Mouse (Mus musculus) midbrain, embryonic 10.5 days (tissue): Measurements from ENCODE around the gene Prdm12. TPM values are rescaled to one million over a fixed set of nuclear protein-coding genes. Genes with fewer than 3 reads are reported as not detected.
A peak's percentile ranks its signal among the peaks of the same experiment; 100 is the strongest.
"Not testable (repeated sequence)": the region's sequence is repeated elsewhere in the genome, so short reads cannot be mapped to it uniquely, and the experiment has no call there.

Source experiments
- DNase-seq: peaks from one replicate; pipeline ENCODE4 v3.0.0-alpha.2; 2017; ENCODE audit warnings: low spot score
- H3K27ac ChIP-seq: fragments of 300-500 bp; sonication (generic); replicated peaks from 2 replicates; pipeline ENCODE4 v1.5.1; 2016; ENCODE audit warnings: mild to moderate bottlenecking
- H3K27me3 ChIP-seq: fragments of 300-500 bp; sonication (generic); 2 replicates; pipeline ENCODE4 v1.6.1; 2016; ENCODE audit warnings: low read depth, mild to moderate bottlenecking; ENCODE audit not compliant: poor library complexity, severe bottlenecking
- H3K36me3 ChIP-seq: fragments of 300-500 bp; sonication (generic); 2 replicates; pipeline ENCODE4 v1.6.1; 2016; ENCODE audit warnings: mild to moderate bottlenecking, moderate library complexity
- H3K4me1 ChIP-seq: fragments of 300-500 bp; sonication (generic); 2 replicates; pipeline ENCODE4 v1.6.1; 2016
- H3K4me3 ChIP-seq: fragments of 300-500 bp; sonication (generic); 2 replicates; pipeline ENCODE4 v1.5.1; 2016; ENCODE audit warnings: mild to moderate bottlenecking, moderate library complexity
- H3K9me3 ChIP-seq: fragments of 300-500 bp; sonication (generic); replicated peaks from 2 replicates; pipeline ENCODE4 v1.6.1; 2016; ENCODE audit warnings: mild to moderate bottlenecking
- WGBS: fragments of 180-500 bp; shearing (Covaris S2); methylation state at CpG from one replicate; pipeline ENCODE4 v1.1.7; 2016; 5-methylcytosine and 5-hydroxymethylcytosine counted together
- polyA plus RNA-seq: library from polyadenylated mRNA; unstranded; fragments of >200 nt; fragmentation: Nextera tagmentation; extraction: Ambion mirVana; gene quantifications from 2 replicates; pipeline ENCODE4 v1.2.1, GENCODE M21; 2016

Prdm12 gene
- polyA plus RNA-seq, 1 experiment from 2014 or later: 2.0 TPM

- H3K4me3 ChIP-seq: no peak overlapping the region
- peaks cover 6% of the 10 kb centered on the region; the same call in 1 of the 2 replicates for H3K36me3 ChIP-seq
- H3K9me3 ChIP-seq: peaks cover 10% of the 10 kb centered on the region
- H3K27ac ChIP-seq: no peak overlapping the region
- WGBS: 89% methylated on average over 7 of the region's 7 CpGs
- H3K4me1 ChIP-seq: peaks cover 14% of the 10 kb centered on the region
- peaks cover 98% of the 10 kb centered on the region for H3K27me3 ChIP-seq
- no peak for DNase-seq
Measured at GRCm38 (mm10) chr2:31656374-31656773, 16.5 kb downstream of the Prdm12 start.

- Histone ChIP-seq H3K36me3 (no peaks in the 10 kb centered on the region), H3K4me3 (no peak overlapping the region), H3K4me1 (no peaks in the 10 kb centered on the region), H3K27me3 (peaks cover 86% of the 10 kb centered on the region), H3K27ac (no peak overlapping the region), H3K9me3 (peaks cover 10% of the 10 kb centered on the region)
- 72% methylated on average over 8 of the region's 8 CpGs for WGBS
- no peak for DNase-seq
Measured at GRCm38 (mm10) chr2:31662939-31663803, 23.3 kb downstream of the Prdm12 start.

- Histone ChIP-seq H3K4me1 (no peaks in the 10 kb centered on the region), H3K27me3 (peaks cover 80% of the 10 kb centered on the region), H3K4me3 (no peak overlapping the region), H3K27ac (no peak overlapping the region), H3K9me3 (peaks cover 7% of the 10 kb centered on the region), H3K36me3 (no peaks in the 10 kb centered on the region)
- 89% methylated on average over 1 of the region's 1 CpGs for WGBS
- no peak for DNase-seq
Measured at GRCm38 (mm10) chr2:31663804-31664180, 24.0 kb downstream of the Prdm12 start.

- Histone ChIP-seq H3K27me3 (peaks cover 53% of the 10 kb centered on the region), H3K4me3 (no peak overlapping the region), H3K27ac (no peak overlapping the region), H3K36me3 (peaks cover 4% of the 10 kb centered on the region), H3K9me3 (no peaks in the 10 kb centered on the region), H3K4me1 (peaks cover 13% of the 10 kb centered on the region)
- DNase-seq: peak; percentile 63
- WGBS: 20% methylated on average over 4 of the region's 4 CpGs
Measured at GRCm38 (mm10) chr2:31667332-31667731, 27.5 kb downstream of the Prdm12 start.

GRCm38 (mm10) chr2:31670551-31671035 is 30.8 kb downstream of the Prdm12 start, which contains the start of gene Exosc2:
TSS of gene Exosc2 (plus strand) at chr2:31670715.
- Histone ChIP-seq H3K4me3 (peak within 1 kb of the TSS; percentile 85), H3K4me1 (peaks cover 27% of the 10 kb centered on the region), H3K9me3 (no peaks in the 10 kb centered on the region), H3K27me3 (peaks cover 26% of the 10 kb centered on the region), H3K27ac (peak within 1 kb of the TSS; percentile 91), H3K36me3 (peaks cover 36% of the 10 kb centered on the region)
- under 1% methylated on average over 27 of the region's 27 CpGs for WGBS
- peak; percentile 91 for DNase-seq

- no peak overlapping the region for H3K4me3 ChIP-seq
- H3K36me3 ChIP-seq: peaks cover 87% of the 10 kb centered on the region
- H3K27ac ChIP-seq: no peak overlapping the region
- no peaks in the 10 kb centered on the region for H3K27me3 ChIP-seq
- DNase-seq: no peak
- peaks cover under 1% of the 10 kb centered on the region; the same call in 1 of the 2 replicates for H3K4me1 ChIP-seq
- WGBS: 95% methylated on average over 6 of the region's 6 CpGs
- H3K9me3 ChIP-seq: no peaks in the 10 kb centered on the region
Measured at GRCm38 (mm10) chr2:31678641-31679040, 38.8 kb downstream of the Prdm12 start.

GRCm38 (mm10) chr2:31681051-31681707 is 41.3 kb downstream of the Prdm12 start:
- not testable (repeated sequence) for H3K4me1 ChIP-seq, DNase-seq, H3K9me3 ChIP-seq, H3K27ac ChIP-seq, H3K27me3 ChIP-seq, H3K4me3 ChIP-seq
- peaks cover 62% of the 10 kb centered on the region for H3K36me3 ChIP-seq
- WGBS: 89% methylated on average over 15 of the region's 15 CpGs

- H3K27me3 ChIP-seq: no peaks in the 10 kb centered on the region
- no peak overlapping the region for H3K27ac ChIP-seq
- no peak overlapping the region for H3K4me3 ChIP-seq
- no peaks in the 10 kb centered on the region for H3K4me1 ChIP-seq
- no peaks in the 10 kb centered on the region for H3K9me3 ChIP-seq
- peaks cover 56% of the 10 kb centered on the region for H3K36me3 ChIP-seq
- 88% methylated on average over 6 of the region's 6 CpGs for WGBS
- DNase-seq: no peak
Measured at GRCm38 (mm10) chr2:31681731-31682235, 41.9 kb downstream of the Prdm12 start.

- WGBS: 32% methylated on average over 2 of the region's 2 CpGs
- peak; percentile 32 for DNase-seq
- Histone ChIP-seq H3K27me3 (no peaks in the 10 kb centered on the region), H3K4me3 (no peak overlapping the region), H3K36me3 (peaks cover 37% of the 10 kb centered on the region), H3K9me3 (no peaks in the 10 kb centered on the region), H3K4me1 (peaks cover 11% of the 10 kb centered on the region), H3K27ac (no peak overlapping the region)
Measured at GRCm38 (mm10) chr2:31683666-31684065, 43.8 kb downstream of the Prdm12 start.

GRCm38 (mm10) chr2:31688074-31688925 is 48.5 kb downstream of the Prdm12 start, which contains the start of gene Abl1:
TSS of gene Abl1 (plus strand) at chr2:31688376.
- Histone ChIP-seq H3K4me3 (peak within 1 kb of the TSS; percentile 92), H3K27ac (peak within 1 kb of the TSS; percentile 98), H3K4me1 (peaks cover 37% of the 10 kb centered on the region), H3K36me3 (peaks cover 20% of the 10 kb centered on the region), H3K27me3 (no peaks in the 10 kb centered on the region), H3K9me3 (no peaks in the 10 kb centered on the region)
- DNase-seq: peak; percentile 97
- WGBS: under 1% methylated on average over 64 of the region's 64 CpGs

GRCm38 (mm10) chr2:31689045-31689444 is 49.2 kb downstream of the Prdm12 start:
- peak overlapping the region; percentile 92 for H3K4me3 ChIP-seq
- peaks cover 22% of the 10 kb centered on the region for H3K36me3 ChIP-seq
- H3K4me1 ChIP-seq: peaks cover 37% of the 10 kb centered on the region
- H3K27me3 ChIP-seq: no peaks in the 10 kb centered on the region
- no peak for DNase-seq
- H3K27ac ChIP-seq: peak overlapping the region; percentile 98
- H3K9me3 ChIP-seq: no peaks in the 10 kb centered on the region
- under 1% methylated on average over 12 of the region's 12 CpGs for WGBS

GRCm38 (mm10) chr2:31690063-31690462 is 50.2 kb downstream of the Prdm12 start:
- no peaks in the 10 kb centered on the region for H3K27me3 ChIP-seq
- peak overlapping the region; percentile 38; the same call in 1 of the 2 replicates for H3K27ac ChIP-seq
- peaks cover 37% of the 10 kb centered on the region for H3K4me1 ChIP-seq
- DNase-seq: no peak
- H3K4me3 ChIP-seq: peak overlapping the region; percentile 92
- peaks cover 32% of the 10 kb centered on the region for H3K36me3 ChIP-seq
- WGBS: 59% methylated on average over 3 of the region's 3 CpGs
- H3K9me3 ChIP-seq: no peaks in the 10 kb centered on the region
